Mouse (Mus musculus) heart, adult 2 months (tissue): ENCODE results near the gene Nexn.

Experiments
- CTCF ChIP-seq: fragments of 200-600 bp; IDR thresholded peaks from 2 replicates; pipeline ENCODE4 v1.8.1; 2022; ENCODE audit warnings: antibody characterized with exemption, mild to moderate bottlenecking, moderate library complexity
- EP300 ChIP-seq: fragments of 200-500 bp; IDR thresholded peaks from 2 replicates; pipeline ENCODE4 v1.6.1; 2011; ENCODE audit warnings: low read depth, low read length, control low read depth; ENCODE audit not compliant: insufficient read depth
- POLR2A ChIP-seq: fragments of 200-500 bp; IDR thresholded peaks from 2 replicates; pipeline ENCODE4 v1.6.1; 2011; ENCODE audit warnings: mild to moderate bottlenecking, low read depth, low read length, control low read depth; ENCODE audit not compliant: insufficient read depth

DNA sequence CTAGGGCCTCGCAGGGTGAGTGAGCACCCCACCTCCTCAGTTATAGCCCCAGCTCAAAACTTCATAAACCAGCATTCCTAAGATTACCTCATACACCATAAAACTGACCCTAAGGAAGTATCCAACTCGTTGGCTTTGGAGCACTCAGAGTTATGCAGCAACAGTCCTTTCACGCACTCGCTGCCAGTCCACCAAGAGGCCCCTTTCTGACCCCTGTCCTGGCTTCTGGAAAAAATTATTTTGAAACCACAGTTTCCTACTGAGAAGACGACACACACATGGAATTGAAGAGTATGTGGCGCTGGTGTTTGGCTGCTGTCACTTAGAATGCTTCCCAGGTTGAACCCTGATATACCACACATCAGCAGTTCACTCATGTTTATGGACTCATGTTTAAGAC is 25.7 kb upstream of the Nexn start:
- TF ChIP-seq POLR2A (no peak), EP300 (no peak), CTCF (no peak)
